Mouse (Mus musculus): ENCODE data around the gene Cdk11b. TPM values are rescaled to one million over a fixed set of nuclear protein-coding genes. Genes with fewer than 3 reads are reported as not detected.
"Not testable (repeated sequence)": the region's sequence is repeated elsewhere in the genome, so short reads cannot be mapped to it uniquely, and the experiment has no call there.

The Cdk11b gene
- polyA plus RNA-seq, 1 experiment = 145 TPM

DNA sequence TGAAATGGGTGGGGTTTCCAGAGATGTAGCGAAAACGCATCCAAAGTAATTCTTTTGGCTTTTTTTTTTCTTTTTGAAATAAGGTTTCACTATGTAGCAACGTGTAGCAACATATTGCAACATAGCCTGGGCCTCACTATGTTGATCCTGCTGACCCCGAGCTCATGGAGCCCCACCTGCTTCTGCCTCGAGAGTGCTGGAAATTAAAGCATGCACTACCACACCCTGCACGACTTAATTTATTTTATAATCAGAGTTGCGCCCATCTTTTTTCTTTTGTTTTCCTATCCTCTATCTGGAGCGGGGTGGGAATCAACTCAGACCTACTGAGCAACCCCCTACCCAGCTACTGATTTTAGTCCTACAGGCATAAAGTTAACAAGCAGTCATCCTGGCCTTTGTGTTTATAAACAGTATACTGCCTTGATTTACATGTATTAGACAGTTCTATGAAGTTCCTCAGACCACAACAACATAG lies 45.0 kb downstream of the Cdk11b start:
- TF ChIP-seq CTCF (IDR thresholded peaks at IDR 0.05; ENCODE audit: insufficient read depth, low read depth, low read length) (no peak), POLR2A (IDR thresholded peaks at IDR 0.05; ENCODE audit: insufficient read depth, low read depth, low read length) (no peak)
- peak overlapping the region; percentile 59 for H3K4me3 ChIP-seq (ENCODE audit: insufficient read depth, low read depth, low read length)
- H3K27ac ChIP-seq (ENCODE audit: insufficient read depth, low read depth, low read length) = no peak overlapping the region
- H3K4me1 ChIP-seq (ENCODE audit: control insufficient read depth, insufficient read depth, low read length) = no peaks in the 10 kb centered on the region
- 1% methylated on average over 8 of the region's 8 CpGs for WGBS

DNA sequence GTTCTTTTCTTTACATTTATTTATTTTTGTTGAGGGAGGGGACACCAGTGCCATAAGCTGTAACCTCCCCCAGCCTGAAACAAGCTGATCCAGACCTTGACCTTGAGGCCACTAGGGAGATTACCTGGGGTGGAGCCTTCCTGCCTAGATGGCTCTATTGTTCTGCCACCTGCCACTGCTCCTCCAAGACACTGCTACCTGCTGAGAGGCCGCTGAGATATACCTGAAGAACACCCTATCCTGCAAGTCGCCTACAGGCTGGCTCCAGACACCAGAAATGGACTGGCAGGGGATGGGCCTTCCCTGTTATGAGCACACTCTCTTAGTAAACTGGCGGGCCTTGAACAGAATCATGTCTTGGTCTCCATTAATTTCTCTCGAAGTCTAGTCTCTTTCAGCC lies 45.6 kb downstream of the Cdk11b start:
- not testable (repeated sequence) for H3K27ac ChIP-seq (ENCODE audit: insufficient read depth, low read depth, low read length); H3K4me3 ChIP-seq (ENCODE audit: insufficient read depth, low read depth, low read length); H3K4me1 ChIP-seq (ENCODE audit: control insufficient read depth, insufficient read depth, low read length)
- 66% methylated on average over 4 of the region's 4 CpGs for WGBS

DNA sequence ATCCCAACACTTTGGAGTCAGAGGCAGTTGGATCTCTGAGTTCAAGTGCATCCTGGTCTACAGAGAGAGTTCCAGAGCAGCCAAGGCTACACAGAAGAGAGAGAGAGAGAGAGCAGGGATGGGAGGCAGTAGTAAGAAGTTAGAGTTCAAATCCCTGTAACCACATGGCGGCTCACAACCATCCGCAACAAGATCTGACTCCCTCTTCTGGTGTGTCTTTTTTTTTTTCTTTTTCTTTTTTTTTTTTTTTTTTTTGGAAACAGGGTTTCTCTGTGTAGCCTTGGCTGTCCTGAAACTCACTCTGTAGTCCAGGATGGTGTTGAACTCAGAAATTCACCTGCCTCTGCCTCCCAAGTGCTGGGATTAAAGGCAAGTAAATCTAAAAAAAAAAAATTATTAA lies 47.4 kb downstream of the Cdk11b start:
- TF ChIP-seq POLR2A (IDR thresholded peaks at IDR 0.05; ENCODE audit: insufficient read depth, low read depth, low read length) = no peak
- no peak for TF ChIP-seq CTCF (IDR thresholded peaks at IDR 0.05; ENCODE audit: insufficient read depth, low read depth, low read length)
- no peak overlapping the region for H3K27ac ChIP-seq (ENCODE audit: insufficient read depth, low read depth, low read length)
- H3K4me3 ChIP-seq (ENCODE audit: insufficient read depth, low read depth, low read length) = no peak overlapping the region
- WGBS = 48% methylated on average over 2 of the region's 2 CpGs
- no peaks in the 10 kb centered on the region for H3K4me1 ChIP-seq (ENCODE audit: control insufficient read depth, insufficient read depth, low read length)

DNA sequence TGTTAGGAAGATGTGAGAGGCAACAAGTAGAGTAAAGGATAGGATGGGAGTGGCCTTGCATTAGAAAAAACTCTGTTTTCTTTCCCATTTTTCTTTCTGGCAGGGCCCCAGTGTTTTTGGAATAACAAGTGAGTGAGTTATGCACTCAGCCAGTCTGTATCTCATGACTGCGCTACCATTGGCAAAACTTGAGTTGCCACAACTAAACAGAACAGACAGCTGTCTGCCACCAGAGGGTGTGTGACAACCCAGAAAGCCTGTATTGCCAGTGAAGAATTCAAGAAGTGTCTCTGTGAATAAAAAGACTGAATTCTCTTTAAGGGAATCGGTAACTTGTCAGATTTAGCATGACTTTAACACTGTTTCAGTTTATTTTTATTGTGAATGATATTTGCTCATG lies 51.3 kb downstream of the Cdk11b start:
- Histone ChIP-seq H3K27ac (ENCODE audit: insufficient read depth, low read depth, low read length) (no peak overlapping the region), H3K4me1 (ENCODE audit: control insufficient read depth, insufficient read depth, low read length) (no peaks in the 10 kb centered on the region), H3K4me3 (ENCODE audit: insufficient read depth, low read depth, low read length) (no peak overlapping the region)
- no peak for TF ChIP-seq CTCF (IDR thresholded peaks at IDR 0.05; ENCODE audit: insufficient read depth, low read depth, low read length)
- WGBS = 63% methylated on average over 2 of the region's 2 CpGs

DNA sequence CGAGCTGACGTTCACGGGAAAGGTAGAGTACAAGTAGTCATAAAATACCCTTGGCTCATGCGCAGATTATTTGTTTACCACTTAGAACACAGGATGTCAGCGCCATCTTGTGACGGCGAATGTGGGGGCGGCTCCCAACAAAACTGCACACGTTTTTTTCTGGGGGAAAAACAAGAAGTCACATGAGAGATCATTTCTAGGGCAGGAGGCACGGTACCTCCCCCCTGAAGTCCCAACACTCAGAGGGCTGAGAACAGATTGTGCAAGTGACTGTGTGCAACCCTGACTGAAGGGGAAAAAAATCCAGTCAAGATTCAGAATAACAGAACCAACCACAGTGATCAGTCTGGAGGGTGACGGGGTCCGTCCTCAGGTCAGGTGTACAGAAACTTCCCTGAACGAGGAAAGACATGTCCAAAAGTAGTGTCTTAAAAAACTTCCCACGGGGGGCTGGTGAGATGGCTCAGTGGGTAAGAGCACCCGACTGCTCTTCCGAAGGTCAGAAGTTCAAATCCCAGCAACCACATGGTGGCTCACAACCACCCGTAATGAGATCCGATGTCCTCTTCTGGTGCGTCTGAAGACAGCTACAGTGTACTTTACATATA lies 59.1 kb downstream of the Cdk11b start:
- H3K4me3 ChIP-seq (ENCODE audit: insufficient read depth, low read depth, low read length); H3K4me1 ChIP-seq (ENCODE audit: control insufficient read depth, insufficient read depth, low read length); H3K27ac ChIP-seq (ENCODE audit: insufficient read depth, low read depth, low read length): not testable (repeated sequence)
- WGBS = 84% methylated on average over 16 of the region's 19 CpGs

DNA sequence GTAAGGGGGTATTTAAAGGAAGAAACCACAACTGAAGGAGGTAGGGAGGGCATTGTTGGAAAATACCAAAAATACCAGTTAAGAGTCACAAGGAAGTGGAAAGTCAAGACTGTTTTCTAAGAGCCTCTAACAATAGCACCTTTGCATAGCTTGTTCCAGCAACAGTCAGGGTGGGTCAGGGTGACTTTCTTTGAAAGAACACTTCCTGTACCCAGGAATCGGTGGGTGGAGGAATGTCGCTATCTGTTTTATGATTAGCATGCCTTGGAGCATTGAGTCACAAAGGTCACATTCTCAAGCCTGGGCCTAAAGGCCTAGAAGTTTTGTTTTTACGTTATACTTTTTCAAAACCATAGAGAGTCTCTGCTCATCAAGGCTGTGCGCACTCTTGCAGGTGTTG lies 63.1 kb downstream of the Cdk11b start:
- not testable (repeated sequence) for H3K27ac ChIP-seq (ENCODE audit: insufficient read depth, low read depth, low read length); H3K4me3 ChIP-seq (ENCODE audit: insufficient read depth, low read depth, low read length); H3K4me1 ChIP-seq (ENCODE audit: control insufficient read depth, insufficient read depth, low read length)
- 94% methylated on average over 4 of the region's 4 CpGs for WGBS

DNA sequence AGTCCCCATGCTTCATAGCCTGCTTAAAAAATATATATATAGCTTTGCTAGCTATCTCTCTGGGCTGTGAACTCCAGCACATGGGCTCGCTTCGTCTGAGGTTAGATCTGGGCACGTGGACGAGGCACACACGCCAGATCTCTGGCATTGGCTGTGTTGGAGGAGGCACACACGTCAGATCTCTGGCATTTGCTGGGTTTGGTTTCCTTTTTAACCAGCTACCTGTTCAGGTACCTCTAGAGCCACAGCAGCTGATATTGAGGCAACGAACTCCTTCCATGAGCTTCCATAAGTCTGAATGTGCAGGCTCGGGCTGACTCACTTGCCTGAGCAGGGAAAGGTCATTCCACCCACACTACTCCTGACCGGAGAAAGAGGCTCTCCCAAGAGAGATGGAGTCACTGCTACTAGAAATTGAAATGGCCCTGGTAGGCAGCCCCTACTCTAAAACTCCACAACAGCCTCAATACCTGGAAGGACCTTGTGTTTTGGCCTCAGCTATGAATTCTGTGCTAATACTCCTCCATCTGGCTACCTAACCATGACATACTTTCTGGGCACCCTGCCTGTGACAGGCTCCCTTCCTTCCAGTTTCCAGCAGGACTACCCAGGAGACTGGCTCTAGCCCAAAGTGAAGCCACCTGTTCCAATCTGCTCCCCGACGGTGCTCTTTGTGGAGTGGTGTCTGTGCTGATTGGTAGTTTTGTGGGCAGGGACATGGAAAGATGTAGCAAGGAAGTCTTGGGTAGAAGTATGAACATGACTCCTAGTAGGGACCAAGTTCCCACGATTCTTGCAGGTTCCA lies 66.1 kb downstream of the Cdk11b start:
- H3K4me3 ChIP-seq (ENCODE audit: insufficient read depth, low read depth, low read length) = no peak overlapping the region
- 71% methylated on average over 12 of the region's 12 CpGs for WGBS
- H3K27ac ChIP-seq (ENCODE audit: insufficient read depth, low read depth, low read length) = no peak overlapping the region
- TF ChIP-seq POLR2A (IDR thresholded peaks at IDR 0.05; ENCODE audit: insufficient read depth, low read depth, low read length) = no peak
- no peak for TF ChIP-seq CTCF (IDR thresholded peaks at IDR 0.05; ENCODE audit: insufficient read depth, low read depth, low read length)
- H3K4me1 ChIP-seq (ENCODE audit: control insufficient read depth, insufficient read depth, low read length) = peaks cover 10% of the 10 kb centered on the region

DNA sequence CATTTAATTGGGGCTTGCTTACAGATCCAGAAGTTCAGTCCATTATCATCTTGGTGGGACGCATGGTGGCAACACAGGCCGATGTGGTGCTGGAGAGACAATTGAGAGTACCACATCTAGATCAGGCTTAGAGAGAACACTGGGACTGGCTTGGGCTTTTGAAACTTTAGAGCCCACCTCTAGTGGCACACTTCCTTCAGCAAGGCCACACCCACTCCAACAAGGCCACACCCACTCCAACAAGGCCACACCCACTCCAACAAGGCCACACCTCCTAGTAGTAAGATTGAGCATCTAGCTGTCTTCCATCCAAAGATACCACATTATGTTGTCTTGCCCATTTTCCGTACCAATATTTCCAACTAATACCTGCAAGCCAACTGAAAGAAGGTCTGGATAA lies 67.8 kb downstream of the Cdk11b start:
- no peak for TF ChIP-seq CTCF (IDR thresholded peaks at IDR 0.05; ENCODE audit: insufficient read depth, low read depth, low read length)
- no peak for TF ChIP-seq POLR2A (IDR thresholded peaks at IDR 0.05; ENCODE audit: insufficient read depth, low read depth, low read length)

DNA sequence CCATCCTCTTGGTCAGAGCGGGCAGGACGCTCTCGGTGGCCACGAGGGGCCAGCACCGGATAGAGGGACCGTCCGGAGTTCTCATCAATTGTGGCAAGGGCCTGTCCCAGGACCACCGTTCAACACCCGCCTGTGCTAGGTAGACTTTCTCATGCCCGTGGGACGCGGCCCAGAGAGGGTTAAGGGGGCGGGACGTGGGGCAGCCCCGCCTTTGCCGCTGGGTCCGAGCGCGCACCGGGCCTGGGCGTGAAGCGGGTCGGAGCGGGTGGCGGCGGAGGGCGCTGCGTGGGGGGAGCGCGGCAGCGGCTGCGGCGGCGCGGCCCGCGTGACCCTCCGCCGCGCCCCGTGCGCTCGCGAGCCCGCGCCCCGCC lies 69.4 kb downstream of the Cdk11b start, which contains the start of gene Fndc10:
TSS of gene Fndc10 (plus strand) at position 232 of the 371 bp plus-strand sequence.
- Histone ChIP-seq H3K4me1 (ENCODE audit: control insufficient read depth, insufficient read depth, low read length) (peaks cover 17% of the 10 kb centered on the region), H3K4me3 (ENCODE audit: insufficient read depth, low read depth, low read length) (peak within 1 kb of the TSS; percentile 75), H3K27ac (ENCODE audit: insufficient read depth, low read depth, low read length) (peak within 1 kb of the TSS; percentile 99)
- TF ChIP-seq CTCF (IDR thresholded peaks at IDR 0.05; ENCODE audit: insufficient read depth, low read depth, low read length) (no peak), POLR2A (IDR thresholded peaks at IDR 0.05; ENCODE audit: insufficient read depth, low read depth, low read length) (no peak)
- 3% methylated on average over 47 of the region's 47 CpGs for WGBS

More for the DNA sequence above, 67.8 kb downstream of the Cdk11b start:
- Histone ChIP-seq H3K4me3 (ENCODE audit: insufficient read depth, low read depth, low read length) (no peak overlapping the region), H3K4me1 (ENCODE audit: control insufficient read depth, insufficient read depth, low read length) (peaks cover 17% of the 10 kb centered on the region), H3K27ac (ENCODE audit: insufficient read depth, low read depth, low read length) (no peak overlapping the region)
- 91% methylated on average over 3 of the region's 3 CpGs for WGBS

Data from olfactory bulb, adult 2 months (tissue).